Mouse (Mus musculus): ENCODE data around the gene Atp8b4.
"Not testable (repeated sequence)": the region's sequence is repeated elsewhere in the genome, so short reads cannot be mapped to it uniquely, and the experiment has no call there.

Atp8b4 gene

GRCm38 (mm10) chr2:126495832-126496695, 4.4 kb downstream of the Atp8b4 start:
- DNase-seq, result no peak

- no peak for DNase-seq
Observed at GRCm38 (mm10) chr2:126495230-126495629, 5.2 kb downstream of the Atp8b4 start.

GRCm38 (mm10) chr2:126493306-126493705, 7.2 kb downstream of the Atp8b4 start:
- DNase-seq, result no peak

- no peak for DNase-seq
Observed at GRCm38 (mm10) chr2:126492713-126493112, 7.8 kb downstream of the Atp8b4 start.

GRCm38 (mm10) chr2:126491446-126491845, 9.0 kb downstream of the Atp8b4 start:
- DNase-seq, result no peak

- no peak for DNase-seq
Observed at GRCm38 (mm10) chr2:126490573-126490972, 9.9 kb downstream of the Atp8b4 start.

- no peak for DNase-seq
Observed at GRCm38 (mm10) chr2:126485262-126486017, 15.0 kb downstream of the Atp8b4 start.

GRCm38 (mm10) chr2:126483337-126483736, 17.1 kb downstream of the Atp8b4 start:
- no peak for DNase-seq

GRCm38 (mm10) chr2:126477556-126477955, 22.9 kb downstream of the Atp8b4 start:
- peak in 1 of 2 experiments; percentile 10 for DNase-seq

- DNase-seq, result no peak
Observed at GRCm38 (mm10) chr2:126475681-126476410, 24.6 kb downstream of the Atp8b4 start.

GRCm38 (mm10) chr2:126474019-126474418, 26.5 kb downstream of the Atp8b4 start:
- no peak for DNase-seq

GRCm38 (mm10) chr2:126472836-126473235, 27.6 kb downstream of the Atp8b4 start:
- no peak for DNase-seq

- no peak for DNase-seq
Observed at GRCm38 (mm10) chr2:126467790-126468189, 32.7 kb downstream of the Atp8b4 start.

GRCm38 (mm10) chr2:126466391-126467134, 33.9 kb downstream of the Atp8b4 start:
- DNase-seq, result no peak

- DNase-seq, result no peak
Observed at GRCm38 (mm10) chr2:126458661-126459060, 41.8 kb downstream of the Atp8b4 start.

GRCm38 (mm10) chr2:126457759-126458158, 42.7 kb downstream of the Atp8b4 start:
- DNase-seq, result not testable (repeated sequence)

- DNase-seq, result no peak
Observed at GRCm38 (mm10) chr2:126450937-126451302, 49.6 kb downstream of the Atp8b4 start.

- peak; percentile 55 to 70 for DNase-seq
Observed at GRCm38 (mm10) chr2:126450210-126450936, 50.1 kb downstream of the Atp8b4 start.

GRCm38 (mm10) chr2:126445039-126445438, 55.4 kb downstream of the Atp8b4 start:
- DNase-seq, result no peak

- no peak for DNase-seq
Observed at GRCm38 (mm10) chr2:126441586-126441985, 58.9 kb downstream of the Atp8b4 start.

GRCm38 (mm10) chr2:126434712-126435111, 65.8 kb downstream of the Atp8b4 start:
- no peak for DNase-seq

GRCm38 (mm10) chr2:126434305-126434704, 66.2 kb downstream of the Atp8b4 start:
- DNase-seq, result no peak
